Mouse (Mus musculus) heart, adult 2 months (tissue): Measurements from ENCODE around the gene Stambpl1.

Source experiments
- CTCF ChIP-seq: fragments of 200-600 bp; IDR thresholded peaks from 2 replicates; pipeline ENCODE4 v1.8.1; 2022; ENCODE audit warnings: antibody characterized with exemption, mild to moderate bottlenecking, moderate library complexity
- POLR2A ChIP-seq: fragments of 200-500 bp; IDR thresholded peaks from 2 replicates; pipeline ENCODE4 v1.6.1; 2011; ENCODE audit warnings: mild to moderate bottlenecking, low read depth, low read length, control low read depth; ENCODE audit not compliant: insufficient read depth

DNA sequence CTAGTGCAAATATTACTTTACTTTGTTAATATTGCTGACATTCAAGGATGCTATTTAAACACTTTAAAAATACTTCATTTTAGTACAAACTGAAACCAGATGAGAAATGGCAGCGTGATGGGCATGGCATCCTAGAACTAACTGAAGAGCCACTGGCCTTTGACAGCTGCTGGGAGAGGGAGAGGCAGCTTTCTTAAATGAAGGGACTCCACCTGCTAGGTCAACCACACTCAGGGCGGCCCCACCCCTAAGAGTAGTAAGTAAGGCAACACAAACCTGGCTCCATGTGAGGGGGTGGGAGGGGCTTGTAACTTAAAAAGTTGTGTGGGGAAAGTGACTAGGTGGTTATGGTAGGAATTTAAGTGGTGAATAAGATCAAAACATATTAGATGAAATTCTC lies 10.6 kb downstream of the Stambpl1 start:
- TF ChIP-seq CTCF (no peak), POLR2A (no peak)
